Mouse (Mus musculus) hindbrain, embryonic 14.5 days (tissue): Measurements from ENCODE around the gene Cfap97. TPM values are rescaled to one million over a fixed set of nuclear protein-coding genes. Genes with fewer than 3 reads are reported as not detected.
A peak's percentile ranks its signal among the peaks of the same experiment; 100 is the strongest.

Experiments
- ATAC-seq: fragments of 200-750 bp; cut with Nextera tagmentation; 2 replicates; pipeline ENCODE4 v1.8.0; 2017; ENCODE audit warnings: moderate number of reproducible peaks, mild to moderate bottlenecking, moderate TSS enrichment, moderate library complexity; ENCODE audit not compliant: low FRiP score
- DNase-seq: peaks from one replicate; pipeline ENCODE4 v3.0.0-alpha.2; 2015; ENCODE audit warnings: low spot score
- H3K27ac ChIP-seq: fragments of 300-500 bp; sonication (generic); 2 replicates; pipeline ENCODE4 v1.5.1; 2014; ENCODE audit warnings: mild to moderate bottlenecking, moderate library complexity
- H3K27me3 ChIP-seq: fragments of 300-500 bp; sonication (generic); 2 replicates; pipeline ENCODE4 v1.6.1; 2014; ENCODE audit warnings: mild to moderate bottlenecking, low read length, mixed read lengths; ENCODE audit not compliant: control insufficient read depth, insufficient read depth
- H3K36me3 ChIP-seq: fragments of 300-500 bp; sonication (generic); replicated peaks from 2 replicates; pipeline ENCODE4 v1.6.1; 2014; ENCODE audit not compliant: control insufficient read depth, insufficient read depth
- H3K4me1 ChIP-seq: fragments of 300-500 bp; sonication (generic); replicated peaks from 2 replicates; pipeline ENCODE4 v1.6.1; 2014; ENCODE audit warnings: antibody characterized with exemption, low read length, mixed read lengths; ENCODE audit not compliant: control insufficient read depth, insufficient read depth
- H3K4me2 ChIP-seq: fragments of 300-500 bp; sonication (generic); replicated peaks from 2 replicates; pipeline ENCODE4 v1.6.1; 2014; ENCODE audit warnings: mild to moderate bottlenecking, moderate library complexity
- H3K4me3 ChIP-seq: fragments of 300-500 bp; sonication (generic); replicated peaks from 2 replicates; pipeline ENCODE4 v1.5.1; 2014; ENCODE audit warnings: mild to moderate bottlenecking, low read length
- H3K9ac ChIP-seq: fragments of 300-500 bp; sonication (generic); 2 replicates; pipeline ENCODE4 v1.6.1; 2014
- H3K9me3 ChIP-seq: fragments of 300-500 bp; sonication (generic); 2 replicates; pipeline ENCODE4 v1.6.1; 2016; ENCODE audit warnings: low read length; ENCODE audit not compliant: control insufficient read depth
- WGBS: fragments of 180-500 bp; shearing (Covaris S2); extraction: QIAGEN DNeasy Blood & Tissue Kit; methylation state at CpG from one replicate; pipeline ENCODE4 v1.1.7; 2014; 5-methylcytosine and 5-hydroxymethylcytosine counted together
- polyA plus RNA-seq: library from polyadenylated mRNA; unstranded; fragments of >200 nt; fragmentation: Nextera tagmentation; extraction: Ambion mirVana; gene quantifications from 2 replicates; pipeline ENCODE4 v1.2.1, GENCODE M21; 2014

Cfap97 gene
- polyA plus RNA-seq, 1 experiment from 2014 or later, result 24.5 TPM

DNA sequence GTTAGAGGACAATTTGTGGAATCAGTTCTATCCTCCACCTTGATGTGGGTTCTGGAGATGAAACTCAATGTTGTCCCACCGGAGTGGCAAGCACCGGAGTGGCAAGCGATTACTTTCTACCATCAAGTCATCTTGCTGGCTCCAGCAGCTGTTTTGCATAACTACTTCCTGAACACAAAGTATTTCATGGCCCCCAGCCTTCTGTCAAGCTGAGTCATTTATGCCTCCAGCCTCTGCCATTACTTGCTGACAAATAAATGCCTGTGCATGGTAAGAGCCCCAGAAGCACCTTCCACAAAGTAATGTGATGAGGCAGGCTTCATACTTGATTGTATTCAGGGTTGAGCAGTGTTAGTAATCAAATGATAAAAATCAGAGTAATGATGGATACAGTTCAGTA lies 45.3 kb downstream of the Cfap97 start:
- no peak for ATAC-seq
- 93% methylated on average over 3 of the region's 3 CpGs for WGBS
- H3K27me3 ChIP-seq, result no peaks in the 10 kb centered on the region
- no peak overlapping the region for H3K4me3 ChIP-seq
- H3K4me2 ChIP-seq, result no peak overlapping the region
- H3K9me3 ChIP-seq, result no peaks in the 10 kb centered on the region
- H3K36me3 ChIP-seq, result peaks cover 28% of the 10 kb centered on the region
- H3K9ac ChIP-seq, result no peak overlapping the region
- no peaks in the 10 kb centered on the region for H3K4me1 ChIP-seq
- no peak overlapping the region for H3K27ac ChIP-seq
- DNase-seq, result no peak

DNA sequence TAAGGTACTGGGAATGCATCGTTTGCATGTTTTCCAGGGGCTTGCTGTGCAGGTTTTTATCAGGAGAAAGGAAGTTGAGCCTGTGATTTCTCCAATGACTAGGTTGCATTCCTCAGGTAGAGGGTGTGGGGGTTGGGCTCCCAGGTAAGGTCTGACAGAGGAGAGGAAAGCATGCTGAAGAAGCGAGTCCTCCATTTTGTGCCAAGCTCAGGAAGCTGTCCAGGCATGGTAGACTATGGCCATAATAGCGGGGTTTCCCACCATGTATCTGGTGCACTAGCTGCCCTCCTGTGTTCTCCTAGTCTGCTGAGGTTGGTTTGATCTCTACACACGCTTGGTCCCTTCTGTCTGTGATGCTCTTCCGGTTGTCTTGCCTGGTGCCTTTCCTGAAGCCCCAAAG lies 46.1 kb downstream of the Cfap97 start:
- no peak overlapping the region for H3K27ac ChIP-seq
- no peak overlapping the region for H3K9ac ChIP-seq
- no peaks in the 10 kb centered on the region for H3K27me3 ChIP-seq
- no peaks in the 10 kb centered on the region for H3K4me1 ChIP-seq
- 88% methylated on average over 5 of the region's 5 CpGs for WGBS
- H3K4me3 ChIP-seq, result no peak overlapping the region
- DNase-seq (no peak), ATAC-seq (no peak)
- no peaks in the 10 kb centered on the region for H3K9me3 ChIP-seq
- no peak overlapping the region for H3K4me2 ChIP-seq
- H3K36me3 ChIP-seq, result peaks cover 24% of the 10 kb centered on the region

DNA sequence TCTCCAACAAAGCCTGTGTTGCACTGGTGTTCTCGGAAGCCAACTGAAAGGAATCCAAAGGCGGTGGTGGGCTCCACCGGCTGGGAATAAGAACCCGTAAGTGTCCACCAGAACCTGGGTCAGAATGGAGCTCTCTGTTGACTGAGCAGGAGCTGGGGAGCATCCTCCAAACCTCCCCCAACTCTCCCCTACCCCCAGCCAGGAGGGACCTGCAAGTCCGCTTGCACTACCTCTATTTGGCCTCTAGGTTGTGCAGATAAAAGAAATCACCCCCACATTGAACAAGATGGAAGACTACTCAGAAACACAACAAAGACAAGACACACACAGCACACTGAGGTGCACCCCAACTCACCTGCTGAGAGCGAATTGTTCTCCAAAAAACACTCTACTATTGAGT lies 50.8 kb downstream of the Cfap97 start:
- no peak for DNase-seq
- peaks cover 48% of the 10 kb centered on the region for H3K36me3 ChIP-seq

DNA sequence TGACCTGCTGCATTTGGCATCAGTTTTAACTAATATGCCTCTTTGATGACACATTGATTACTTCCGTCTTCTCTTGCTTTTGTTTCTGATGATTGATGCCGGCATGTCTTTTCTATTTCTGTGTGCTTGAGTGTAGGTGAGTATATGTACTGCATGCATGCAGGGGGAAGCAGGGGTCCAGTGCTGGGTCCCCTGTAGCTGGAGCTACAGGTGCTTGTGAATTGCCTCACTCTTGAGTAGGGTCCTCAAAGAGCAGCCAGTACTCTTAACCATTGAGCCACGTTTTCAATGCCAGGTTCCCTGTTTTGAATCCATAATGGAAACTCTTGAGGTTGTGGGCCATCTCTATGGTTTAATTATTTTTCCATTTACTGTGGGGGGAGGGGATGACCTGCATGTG lies 52.7 kb downstream of the Cfap97 start:
- Histone ChIP-seq H3K4me3 (no peak overlapping the region), H3K4me1 (peaks cover 14% of the 10 kb centered on the region), H3K4me2 (no peak overlapping the region), H3K27ac (no peak overlapping the region), H3K9me3 (no peaks in the 10 kb centered on the region), H3K36me3 (peaks cover 67% of the 10 kb centered on the region), H3K9ac (no peak overlapping the region), H3K27me3 (no peaks in the 10 kb centered on the region)
- ATAC-seq (no peak), DNase-seq (no peak)
- 95% methylated on average over 3 of the region's 3 CpGs for WGBS

More for the DNA sequence above, 50.8 kb downstream of the Cfap97 start:
- H3K9ac ChIP-seq, result no peak overlapping the region
- no peak overlapping the region for H3K4me2 ChIP-seq
- no peaks in the 10 kb centered on the region for H3K4me1 ChIP-seq
- no peak overlapping the region for H3K4me3 ChIP-seq
- no peaks in the 10 kb centered on the region for H3K9me3 ChIP-seq
- no peak overlapping the region for H3K27ac ChIP-seq
- no peaks in the 10 kb centered on the region for H3K27me3 ChIP-seq
- WGBS, result 84% methylated on average over 6 of the region's 6 CpGs
- ATAC-seq, result no peak

DNA sequence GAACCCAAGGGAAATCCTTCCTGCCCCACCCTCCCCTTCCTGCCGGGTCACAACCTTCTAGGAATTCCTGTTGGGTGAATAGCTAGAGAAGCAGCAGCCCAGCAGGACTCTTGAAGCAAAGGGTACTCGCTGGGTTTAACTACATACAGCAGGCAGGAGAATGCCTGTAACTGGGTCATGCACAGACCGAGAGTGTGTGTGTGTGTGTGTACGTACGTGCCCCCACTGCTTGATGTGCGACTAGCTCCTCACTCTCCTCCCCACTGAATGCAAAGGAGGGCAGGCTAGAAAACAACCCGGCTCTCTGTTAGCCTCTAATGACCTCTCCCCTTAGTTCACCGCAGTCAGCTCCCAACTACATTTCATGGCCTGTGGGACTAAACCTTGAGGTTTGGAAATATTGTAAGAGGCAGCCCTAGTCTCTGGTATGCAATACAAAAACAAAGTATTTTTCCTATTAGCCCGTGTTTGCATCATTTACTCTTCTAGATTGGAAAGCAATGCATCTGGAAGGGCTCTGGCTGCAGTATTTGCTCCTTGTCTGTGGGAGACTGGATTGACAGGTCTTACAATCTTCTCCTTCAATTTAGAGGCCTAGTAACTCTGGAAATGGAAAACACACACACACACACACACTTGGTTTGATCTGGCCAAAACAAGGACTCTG lies 53.5 kb downstream of the Cfap97 start:
- WGBS, result 81% methylated on average over 9 of the region's 9 CpGs

DNA sequence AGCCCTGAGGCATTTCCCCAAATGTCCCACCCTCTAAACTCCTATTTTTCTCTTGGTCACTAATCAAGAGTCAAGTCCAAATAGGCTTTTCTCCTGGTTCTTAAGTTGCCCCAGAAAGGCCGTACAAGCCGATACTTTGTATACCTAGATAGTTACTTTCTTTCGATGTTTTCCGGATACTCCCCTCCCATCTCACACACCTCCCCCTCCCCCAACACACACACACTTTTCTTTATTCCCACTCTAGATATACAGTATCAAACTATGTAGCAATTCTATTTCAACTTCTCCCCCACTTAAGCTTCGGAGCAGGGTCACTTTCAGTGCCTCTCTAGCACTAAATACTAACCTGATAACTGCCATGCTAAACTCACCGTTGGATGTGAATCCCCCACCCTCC lies 54.5 kb downstream of the Cfap97 start:
- no peaks in the 10 kb centered on the region for H3K9me3 ChIP-seq
- peaks cover 69% of the 10 kb centered on the region for H3K36me3 ChIP-seq
- H3K4me1 ChIP-seq, result peaks cover 22% of the 10 kb centered on the region
- DNase-seq, result no peak
- no peak overlapping the region for H3K9ac ChIP-seq
- no peak for ATAC-seq
- H3K4me3 ChIP-seq, result no peak overlapping the region
- H3K4me2 ChIP-seq, result no peak overlapping the region
- WGBS, result 93% methylated on average over 6 of the region's 6 CpGs
- no peaks in the 10 kb centered on the region for H3K27me3 ChIP-seq
- no peak overlapping the region for H3K27ac ChIP-seq

More for the DNA sequence above, 53.5 kb downstream of the Cfap97 start:
- no peaks in the 10 kb centered on the region for H3K9me3 ChIP-seq
- no peak for DNase-seq
- no peaks in the 10 kb centered on the region for H3K27me3 ChIP-seq
- no peak overlapping the region for H3K9ac ChIP-seq
- peaks cover 22% of the 10 kb centered on the region for H3K4me1 ChIP-seq
- peaks cover 69% of the 10 kb centered on the region for H3K36me3 ChIP-seq
- no peak overlapping the region for H3K27ac ChIP-seq
- no peak for ATAC-seq
- no peak overlapping the region for H3K4me3 ChIP-seq
- no peak overlapping the region for H3K4me2 ChIP-seq

DNA sequence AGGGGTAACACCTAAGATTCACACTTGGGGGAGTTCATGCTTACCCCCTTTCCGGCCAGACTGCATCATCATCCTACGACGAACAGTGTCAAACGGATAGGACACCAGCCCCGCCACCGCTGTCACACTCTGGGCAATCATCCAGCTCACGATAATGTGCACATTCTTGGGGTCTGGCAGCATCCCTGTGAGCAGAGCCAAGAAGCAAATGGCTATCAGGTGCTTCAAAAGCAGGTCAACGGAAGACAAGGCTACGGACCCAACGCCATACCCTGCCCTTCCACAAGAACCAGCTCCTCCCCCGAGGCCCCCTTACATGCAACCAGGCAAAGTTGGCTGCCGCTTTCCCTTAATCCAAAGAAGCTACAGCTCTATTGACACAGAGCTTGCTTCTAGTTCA lies 56.8 kb downstream of the Cfap97 start:
- Histone ChIP-seq H3K4me3 (peak overlapping the region; percentile 78), H3K27ac (no peak overlapping the region), H3K4me2 (peak overlapping the region; percentile 91), H3K4me1 (peaks cover 33% of the 10 kb centered on the region), H3K9ac (no peak overlapping the region), H3K27me3 (no peaks in the 10 kb centered on the region), H3K9me3 (no peaks in the 10 kb centered on the region), H3K36me3 (peaks cover 59% of the 10 kb centered on the region)
- 71% methylated on average over 12 of the region's 12 CpGs for WGBS
- ATAC-seq (no peak), DNase-seq (no peak)

DNA sequence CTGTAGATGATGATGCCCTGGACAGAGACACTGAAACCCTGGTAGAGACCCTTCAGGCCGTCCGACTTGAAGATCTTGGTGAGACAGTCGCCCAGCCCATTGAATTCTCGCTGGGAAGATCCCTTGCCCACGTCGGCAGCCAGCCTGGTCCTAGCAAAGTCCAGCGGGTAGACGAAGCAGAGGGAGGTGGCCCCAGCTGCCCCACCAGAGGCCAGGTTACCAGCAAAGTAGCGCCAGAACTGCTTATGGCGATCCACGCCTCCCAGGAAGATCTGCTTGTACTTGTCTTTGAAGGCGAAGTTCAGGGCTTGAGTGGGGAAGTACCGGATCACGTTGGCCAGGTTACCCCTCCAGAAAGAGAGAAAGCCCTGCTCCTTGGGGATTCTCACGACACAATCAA lies 57.5 kb downstream of the Cfap97 start:
- peak overlapping the region; percentile 78 for H3K4me3 ChIP-seq
- DNase-seq, result no peak
- ATAC-seq, result no peak
- H3K4me1 ChIP-seq, result peaks cover 33% of the 10 kb centered on the region
- H3K4me2 ChIP-seq, result peak overlapping the region; percentile 91
- no peak overlapping the region for H3K27ac ChIP-seq
- H3K27me3 ChIP-seq, result no peaks in the 10 kb centered on the region
- peak overlapping the region; percentile 96 for H3K9ac ChIP-seq
- no peaks in the 10 kb centered on the region for H3K9me3 ChIP-seq
- H3K36me3 ChIP-seq, result peaks cover 54% of the 10 kb centered on the region
- 78% methylated on average over 15 of the region's 15 CpGs for WGBS

DNA sequence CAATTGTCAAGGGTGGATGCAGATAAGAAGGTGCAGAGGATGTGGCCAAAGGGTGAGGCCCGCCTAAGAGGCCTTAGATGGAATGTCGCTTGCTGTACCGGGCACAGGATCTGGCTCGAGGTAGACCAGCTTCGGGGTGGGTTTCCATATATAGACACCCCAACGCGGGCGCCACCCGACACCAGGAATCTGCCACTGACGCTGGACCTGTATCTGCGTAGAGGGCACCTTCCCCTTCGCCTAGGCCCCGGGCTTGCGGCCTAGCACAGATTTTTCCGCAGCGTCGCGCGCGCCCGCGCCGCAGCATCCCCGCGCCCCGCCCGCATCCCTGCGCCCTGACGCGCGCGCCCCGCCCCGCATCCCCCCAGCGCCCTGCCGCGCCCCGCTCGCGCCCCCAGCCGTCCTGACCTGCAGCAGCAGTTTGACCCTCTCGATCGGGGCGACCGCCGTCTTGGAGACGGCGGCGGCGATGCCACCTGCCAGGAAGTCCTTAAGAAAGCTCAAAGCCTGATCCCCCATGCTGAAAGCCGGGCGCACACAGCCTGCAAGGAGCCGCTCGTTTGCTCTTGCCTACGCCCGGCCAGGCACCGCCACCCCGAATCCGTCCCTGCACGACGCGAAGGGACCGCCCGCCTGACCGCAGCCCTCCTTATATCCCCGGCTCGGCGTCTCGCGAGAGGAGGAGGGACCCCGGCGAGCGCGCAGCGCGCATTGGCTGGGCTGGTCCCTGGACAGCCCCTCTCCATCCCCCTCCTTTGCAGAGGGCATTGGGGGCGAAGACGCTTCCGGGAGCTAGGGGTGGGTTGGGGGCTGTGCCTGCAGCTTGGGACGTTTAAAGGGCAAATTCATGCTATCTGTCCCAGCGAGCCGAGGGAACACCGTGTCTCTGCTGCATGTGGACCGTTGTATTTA lies 59.1 kb downstream of the Cfap97 start, which contains the start of gene Slc25a4:
TSS of gene Slc25a4 (minus strand) at position 881 of the 912 bp plus-strand sequence.
- under 1% methylated on average over 84 of the region's 84 CpGs for WGBS
- ATAC-seq (peak; percentile 98), DNase-seq (peak; percentile 94)
- H3K4me3 ChIP-seq, result peak within 1 kb of the TSS; percentile 78
- H3K9me3 ChIP-seq, result no peaks in the 10 kb centered on the region
- peak within 1 kb of the TSS; percentile 95 for H3K27ac ChIP-seq
- H3K9ac ChIP-seq, result peak within 1 kb of the TSS; percentile 96
- peaks cover 33% of the 10 kb centered on the region for H3K4me1 ChIP-seq
- H3K4me2 ChIP-seq, result peak within 1 kb of the TSS; percentile 91
- peaks cover 38% of the 10 kb centered on the region for H3K36me3 ChIP-seq
- H3K27me3 ChIP-seq, result no peaks in the 10 kb centered on the region
